Mouse (Mus musculus) cortical plate, adult 2 months (tissue): ENCODE measurements around the gene Exoc3l4.

ENCODE experiments used
- CTCF ChIP-seq: fragments of 200-500 bp; IDR thresholded peaks from 2 replicates; pipeline ENCODE4 v1.5.1; 2011; ENCODE audit warnings: mild to moderate bottlenecking, control low read depth, low read length; ENCODE audit not compliant: insufficient read depth; ENCODE audit errors: extremely low read depth
- POLR2A ChIP-seq: fragments of 200-500 bp; IDR thresholded peaks from 2 replicates; pipeline ENCODE4 v1.6.1; 2011; ENCODE audit warnings: mild to moderate bottlenecking, low read length, control low read depth; ENCODE audit not compliant: insufficient read depth; ENCODE audit errors: extremely low read depth

- TF ChIP-seq POLR2A, result no peak
- TF ChIP-seq CTCF, result no peak
Observed at GRCm38 (mm10) chr12:111387146-111387545, 29.7 kb upstream of the Exoc3l4 start.
